Mouse (Mus musculus) C2C12 (cell line): ENCODE results near the gene Marveld1.

Experiments
- CEBPB ChIP-seq: IDR thresholded peaks from one replicate; pipeline ENCODE4 v1.6.1; 2011; ENCODE audit warnings: low read depth, mild to moderate bottlenecking, control low read depth, moderate library complexity
- CTCF ChIP-seq: IDR thresholded peaks from one replicate; pipeline ENCODE4 v1.5.1; 2011; ENCODE audit not compliant: control insufficient read depth, insufficient read depth, insufficient read length
- MAX ChIP-seq: IDR thresholded peaks from one replicate; pipeline ENCODE4 v1.6.1; 2011; ENCODE audit warnings: mild to moderate bottlenecking, control low read depth
- MYOD1 ChIP-seq: IDR thresholded peaks from one replicate; pipeline ENCODE4 v1.6.1; 2011; ENCODE audit warnings: low read depth; ENCODE audit not compliant: control insufficient read depth, insufficient read length
- MYOG ChIP-seq: IDR thresholded peaks from one replicate; pipeline ENCODE4 v1.6.1; 2011; ENCODE audit not compliant: control insufficient read depth, insufficient read length; ENCODE audit errors: extremely low read depth
- USF1 ChIP-seq: IDR thresholded peaks from one replicate; pipeline ENCODE4 v1.6.1; 2011; ENCODE audit warnings: low read depth, mild to moderate bottlenecking, control low read depth, moderate library complexity

GRCm38 (mm10) chr19:42197066-42197465 is 49.9 kb downstream of the Marveld1 start:
- TF ChIP-seq USF1: no peak
- TF ChIP-seq MYOD1: no peak
- no peak for TF ChIP-seq CTCF
- TF ChIP-seq MYOG: no peak
- TF ChIP-seq MAX: no peak
- no peak for TF ChIP-seq CEBPB
